Mouse (Mus musculus): ENCODE results near the gene Rac1. TPM values are rescaled to one million over a fixed set of nuclear protein-coding genes. Genes with fewer than 3 reads are reported as not detected.
A peak's percentile ranks its signal among the peaks of the same experiment; 100 is the strongest.

Gene Rac1
- total RNA-seq, 2 experiments from 2014 or later = 197 to 208 TPM

GRCm38 (mm10) chr5:143466891-143467669 is 60.8 kb downstream of the Rac1 start:
- DNase-seq = no peak
- intact Hi-C loops (cut with DNase I; ENCODE audit: low total_unique reads) = no loop called here

DNA sequence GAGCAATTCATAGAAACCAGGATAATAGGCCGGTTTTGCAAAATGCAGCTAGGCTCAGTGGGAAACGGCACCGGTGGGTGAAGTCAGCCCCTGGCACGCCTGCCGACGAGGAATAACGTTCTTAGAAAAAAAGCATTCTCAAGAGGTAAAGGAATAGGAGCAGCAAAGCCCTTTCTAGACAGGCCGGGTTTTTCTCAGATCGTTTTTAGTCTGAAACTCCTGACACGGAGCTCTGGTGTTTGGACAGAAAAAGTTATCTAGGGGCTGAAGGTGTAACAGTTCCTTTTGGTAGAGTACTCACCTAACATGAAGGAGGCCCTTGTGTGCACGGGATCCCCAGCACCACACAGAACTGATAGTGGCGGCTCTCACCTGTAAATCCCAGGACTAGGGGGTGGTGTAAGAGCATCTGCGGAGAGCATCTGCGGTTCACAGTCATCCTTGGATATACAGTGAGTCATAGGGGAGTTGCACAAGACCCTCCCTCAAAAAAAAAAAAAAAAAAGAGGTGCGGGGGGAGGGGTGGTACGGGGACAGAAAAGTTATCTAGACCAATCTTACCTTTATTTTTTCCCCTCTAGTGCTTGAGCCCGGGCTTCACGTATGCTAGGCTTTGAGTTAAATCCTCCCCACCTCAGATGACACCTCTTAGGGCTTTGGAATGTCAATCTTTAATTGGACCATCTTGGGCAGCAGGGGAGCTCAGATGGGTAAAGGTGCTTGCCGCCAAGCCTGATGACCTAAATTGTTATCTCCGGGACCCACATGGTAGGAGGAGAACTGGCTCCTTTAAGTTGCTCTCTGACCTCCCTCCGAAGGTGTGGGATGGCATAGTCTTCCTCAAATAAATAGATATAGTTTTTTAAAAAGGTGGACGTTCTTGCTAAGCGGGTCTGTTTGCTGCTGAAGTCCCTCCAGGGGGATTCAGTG is 62.4 kb downstream of the Rac1 start:
- intact Hi-C loops (cut with DNase I; ENCODE audit: low total_unique reads) = no loop called here
- no peak for DNase-seq

GRCm38 (mm10) chr5:143464757-143465118 is 63.1 kb downstream of the Rac1 start:
- intact Hi-C loops (cut with DNase I; ENCODE audit: low total_unique reads) = no loop called here
- no peak for DNase-seq

DNA sequence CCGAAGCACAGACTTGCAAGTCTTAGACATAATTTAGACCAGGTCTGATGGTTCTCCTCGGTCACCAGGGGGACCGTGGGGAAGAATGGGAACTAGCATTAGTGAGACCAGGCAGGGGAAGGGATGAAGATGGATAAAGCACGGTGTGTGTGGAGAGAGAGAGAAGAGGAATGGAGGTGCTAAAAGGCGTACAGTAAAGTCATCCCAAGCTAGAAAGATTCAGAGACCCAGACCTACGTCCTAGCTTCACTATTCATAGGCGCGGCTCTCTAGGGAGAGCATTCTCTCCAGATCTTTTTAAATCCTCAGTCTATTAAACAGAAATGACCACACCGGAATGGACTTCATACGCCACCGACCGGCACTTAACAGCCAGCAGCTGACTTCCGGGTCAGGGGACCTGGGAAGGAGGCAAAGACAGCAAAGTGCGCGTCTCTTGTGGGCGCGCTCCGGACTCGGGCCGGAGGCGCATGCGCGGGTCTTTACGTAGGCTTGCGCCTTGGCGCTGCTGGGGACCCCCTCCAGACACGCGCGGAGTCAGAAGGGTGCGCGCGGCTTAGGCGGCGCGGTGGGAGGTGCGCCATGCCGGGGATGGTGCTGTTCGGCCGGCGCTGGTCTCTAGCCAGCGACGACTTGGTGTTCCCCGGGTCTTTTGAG is 63.6 kb downstream of the Rac1 start, which contains the start of gene Daglb:
TSS of gene Daglb (plus strand) at position 485 of the 657 bp plus-strand sequence.
- DNase-seq = peak; percentile 87
- intact Hi-C loops (cut with DNase I; ENCODE audit: low total_unique reads) = no loop called here

DNA sequence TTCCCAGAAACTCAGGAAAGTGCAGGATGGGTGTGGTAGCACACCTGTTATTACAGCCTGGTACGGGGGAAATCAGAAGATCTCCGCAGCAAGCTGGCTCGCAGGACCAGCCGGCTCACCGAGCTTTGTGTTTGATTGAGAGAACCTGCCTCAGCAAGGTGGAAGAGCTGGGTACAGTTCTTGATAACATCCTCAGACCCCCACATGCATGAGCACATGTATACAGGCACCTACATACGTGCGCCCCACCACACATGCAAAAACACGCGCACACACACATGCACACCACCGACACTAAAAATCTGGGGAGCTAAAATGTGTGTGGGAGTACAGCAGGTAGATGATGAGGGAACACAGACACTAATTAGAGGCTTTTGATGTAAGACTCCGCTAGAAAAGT is 64.2 kb downstream of the Rac1 start:
- DNase-seq = no peak
- intact Hi-C loops (cut with DNase I; ENCODE audit: low total_unique reads) = no loop called here

Other genes with a start within 250 kb of the Rac1 start
- gene Zfp853, start 234.4 kb downstream of the Rac1 start, total RNA-seq (2021) = under 1 TPM; 0.33 to 0.44 TPM
- 1 to 10 TPM; 8.3 to 9.4 TPM for gene E130309D02Rik, start 212.7 kb downstream of the Rac1 start, total RNA-seq (2021)
- gene Zdhhc4, start 198.8 kb downstream of the Rac1 start, total RNA-seq (2021) = 10 to 100 TPM; 31.6 to 33.8 TPM
- gene Grid2ip, start 170.7 kb downstream of the Rac1 start, total RNA-seq (2021) = not detected
- 10 to 100 TPM; 51.1 to 70.2 TPM for gene Kdelr2, start 124.2 kb downstream of the Rac1 start, total RNA-seq (2021)
- gene Daglb, start 63.5 kb downstream of the Rac1 start, total RNA-seq (2021) = 1 to 10 TPM; 3.7 to 5.3 TPM
- gene Cyth3, start 94.4 kb upstream of the Rac1 start, total RNA-seq (2021) = 10 to 100 TPM; 33.5 to 39.5 TPM
- gene Usp42, start 204.2 kb upstream of the Rac1 start, total RNA-seq (2021) = 1 to 10 TPM; 6.2 to 6.5 TPM